Mouse (Mus musculus) left cerebral cortex, adult 8-10 months (tissue): ENCODE data around the gene Plpp2. TPM values are rescaled to one million over a fixed set of nuclear protein-coding genes. Genes with fewer than 3 reads are reported as not detected.

Experiments used
- DNase-seq, 2 experiments: peaks; one replicate each; pipeline ENCODE4 v3.0.0; 2022; ENCODE audit warnings: low spot score in 2 of 2
- total RNA-seq, 4 experiments: library from RNA; stranded (reverse); gene quantifications; 2 replicates each; pipeline ENCODE4 v1.2.4; 2022

The Plpp2 gene
- total RNA-seq: 1 to 10 TPM; 4.8 to 6.3 (median 6.1) TPM

DNA sequence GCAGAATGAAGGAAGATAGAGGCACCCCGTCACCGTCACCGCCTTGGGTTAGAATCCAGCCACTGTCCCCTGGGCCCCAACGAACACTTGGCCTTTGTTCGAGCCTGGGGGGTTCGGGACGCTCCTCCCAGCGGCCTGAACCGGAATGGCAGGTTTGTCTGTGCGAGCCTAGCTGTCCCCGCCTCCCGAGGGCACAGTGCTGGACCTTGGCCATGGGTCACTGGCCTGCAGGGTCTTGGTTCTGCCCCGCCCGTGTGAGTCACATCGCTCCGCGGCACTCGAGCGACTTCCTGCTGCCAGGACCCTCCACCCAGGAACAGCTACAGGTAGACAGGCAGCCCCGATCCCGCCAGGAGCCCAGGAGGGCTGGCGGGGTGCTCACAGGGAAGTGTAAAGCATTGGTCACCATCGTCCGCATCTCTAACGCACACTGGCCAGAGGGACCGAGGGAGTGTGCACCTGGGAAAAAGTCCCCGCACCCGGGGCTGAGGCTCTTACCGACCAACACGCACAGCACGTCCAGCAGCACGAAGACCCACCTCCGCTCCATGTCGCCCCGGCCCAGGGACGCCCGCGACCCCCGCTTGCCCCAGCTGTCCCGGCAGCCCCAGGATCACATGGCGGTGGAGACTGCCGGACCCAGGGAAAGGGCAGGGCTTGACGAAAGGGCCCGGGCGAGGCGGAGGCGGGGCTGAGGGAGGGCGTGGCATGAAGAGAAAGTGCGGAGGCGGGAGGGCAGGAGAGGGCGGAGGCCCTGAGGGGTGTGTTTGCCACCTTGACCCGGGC is at the start of gene Plpp2:
Plpp2 (minus strand) TSS at position 671 of the 786 bp plus-strand sequence.
- peak; percentile 28 to 33 for DNase-seq

DNA sequence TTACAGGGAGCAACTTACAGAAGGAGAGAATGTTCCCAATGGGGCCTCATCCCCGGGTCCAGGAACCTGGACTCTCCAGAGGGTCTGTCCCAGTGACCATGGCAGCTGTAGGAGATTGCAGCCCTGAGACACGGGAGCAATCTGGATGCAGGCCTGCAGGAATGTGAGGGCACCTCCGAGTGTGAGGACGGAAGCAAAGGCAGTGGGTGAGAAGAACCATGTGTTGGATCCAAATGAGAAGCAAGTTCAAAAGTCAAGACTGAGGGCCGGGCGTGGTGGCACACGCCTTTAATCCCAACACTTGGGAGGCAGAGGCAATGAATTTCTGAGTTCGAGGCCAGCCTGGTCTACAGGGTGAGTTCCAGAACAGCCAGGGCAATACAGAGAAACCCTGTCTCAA is 47.9 kb upstream of the Plpp2 start:
- DNase-seq: no peak

DNA sequence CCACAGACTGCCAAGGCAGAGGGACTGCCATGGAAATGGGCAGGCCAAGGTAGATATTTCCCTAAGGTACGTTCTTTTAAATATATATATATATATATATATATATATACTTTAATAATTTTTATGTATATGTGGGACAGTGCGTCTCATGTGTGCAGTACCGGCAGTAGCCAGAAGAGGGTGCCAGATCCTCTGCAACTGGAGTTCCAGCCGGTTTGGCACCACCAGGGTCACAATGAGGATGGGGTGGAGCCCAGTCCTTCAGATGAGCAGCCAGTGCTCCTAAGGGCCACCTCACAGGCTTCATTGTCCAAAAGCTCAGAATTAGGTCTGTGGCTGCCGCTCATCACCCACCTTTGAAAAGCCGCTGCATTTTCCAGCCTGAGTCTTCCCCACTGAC is 47.2 kb upstream of the Plpp2 start:
- peak in 1 of 2 experiments; percentile 21 for DNase-seq

DNA sequence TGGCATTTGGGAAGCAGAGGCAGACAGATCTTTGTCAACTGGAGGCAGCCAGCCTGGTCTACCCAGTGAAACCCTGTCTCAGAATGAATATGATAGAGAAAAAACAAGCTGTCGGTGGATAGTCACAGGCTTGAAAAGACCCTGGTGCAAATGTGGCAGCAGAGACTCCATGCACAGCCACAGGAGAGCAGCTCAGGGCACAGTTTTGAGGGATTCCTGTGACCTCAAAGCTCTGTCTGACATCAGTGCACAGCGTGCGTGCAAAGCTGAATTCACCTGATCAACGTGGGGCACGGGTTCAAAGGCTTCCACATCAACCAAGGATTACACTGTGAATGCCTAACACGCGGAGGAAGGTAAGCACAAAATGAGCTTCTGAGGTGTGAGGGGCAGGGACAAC is 46.8 kb upstream of the Plpp2 start:
- no peak for DNase-seq

DNA sequence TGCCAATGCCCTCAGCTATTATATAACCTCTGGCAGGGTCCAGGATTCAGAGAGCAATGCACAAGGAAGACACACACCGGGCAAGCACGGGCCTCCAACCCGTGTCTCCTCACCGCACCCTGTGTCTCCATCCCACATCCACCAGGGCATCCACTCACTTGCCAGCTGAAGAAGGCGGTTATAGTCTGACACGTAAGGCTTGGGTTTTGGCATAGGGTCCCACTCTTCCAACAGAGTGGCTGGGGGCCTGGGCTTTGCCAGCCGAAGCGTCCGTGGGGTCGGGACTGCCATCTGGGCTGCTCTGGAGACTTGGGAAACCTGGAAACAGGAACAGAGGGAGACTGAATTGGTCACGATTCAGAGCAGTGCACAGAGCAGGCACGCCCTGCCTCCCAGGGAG is 46.2 kb upstream of the Plpp2 start:
- DNase-seq: no peak

DNA sequence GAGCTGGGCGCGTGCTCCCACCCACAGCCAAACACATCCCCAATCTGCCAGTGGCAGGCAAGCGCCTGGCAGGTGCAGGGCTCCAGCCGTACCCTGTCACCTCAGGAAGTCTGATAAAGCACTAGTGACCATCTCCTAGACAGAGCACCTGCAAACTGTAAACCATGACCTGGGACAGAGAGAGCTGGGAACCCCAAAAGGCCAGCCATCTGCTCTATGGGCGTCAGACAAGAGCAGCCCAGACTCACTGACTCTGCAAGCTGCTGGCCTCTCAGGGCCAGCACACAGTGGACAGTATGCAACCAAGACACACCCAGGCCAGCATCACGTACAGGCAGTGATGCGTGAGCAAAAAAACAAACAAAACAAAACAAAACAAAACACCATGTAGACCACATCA is 45.3 kb upstream of the Plpp2 start:
- no peak for DNase-seq

DNA sequence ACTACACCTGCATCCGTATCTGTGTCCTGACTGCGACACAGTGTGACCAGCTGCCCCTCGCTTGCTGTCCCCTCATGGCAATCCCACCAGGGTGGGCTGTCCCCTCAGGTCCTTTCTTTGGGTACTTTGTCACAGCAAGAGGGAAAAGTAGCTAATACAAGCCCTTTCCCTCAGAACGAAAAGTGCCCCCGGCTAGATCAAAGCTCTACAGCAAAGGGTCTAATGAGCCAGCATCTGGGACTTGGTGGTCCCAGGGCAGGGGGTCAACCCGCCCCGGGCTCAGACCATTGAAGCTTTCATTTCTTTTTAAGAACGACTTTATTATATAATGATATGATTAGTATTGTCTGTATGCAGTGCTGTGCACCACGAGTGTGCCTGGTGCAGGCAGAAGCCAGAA is 44.7 kb upstream of the Plpp2 start:
- no peak for DNase-seq

DNA sequence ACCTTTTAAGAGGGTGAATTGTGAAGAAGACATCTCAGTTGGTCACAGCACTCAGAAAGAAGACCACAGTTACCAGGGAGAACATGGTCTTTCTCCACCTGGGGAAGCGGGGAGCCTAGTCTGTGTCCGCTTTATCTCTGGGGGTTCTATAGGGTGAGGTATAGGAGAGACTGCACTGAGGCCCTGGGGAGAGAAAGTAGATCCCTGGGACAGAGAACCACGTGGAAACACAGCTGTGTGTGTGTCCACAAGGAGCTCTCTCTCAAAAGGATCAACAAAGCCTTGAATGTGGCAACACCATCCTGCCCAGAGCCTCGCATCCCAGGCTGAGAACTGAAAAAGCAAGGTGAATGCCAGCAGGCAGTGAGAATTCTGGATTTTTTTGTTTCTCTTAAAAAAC is 43.8 kb upstream of the Plpp2 start:
- DNase-seq: no peak

DNA sequence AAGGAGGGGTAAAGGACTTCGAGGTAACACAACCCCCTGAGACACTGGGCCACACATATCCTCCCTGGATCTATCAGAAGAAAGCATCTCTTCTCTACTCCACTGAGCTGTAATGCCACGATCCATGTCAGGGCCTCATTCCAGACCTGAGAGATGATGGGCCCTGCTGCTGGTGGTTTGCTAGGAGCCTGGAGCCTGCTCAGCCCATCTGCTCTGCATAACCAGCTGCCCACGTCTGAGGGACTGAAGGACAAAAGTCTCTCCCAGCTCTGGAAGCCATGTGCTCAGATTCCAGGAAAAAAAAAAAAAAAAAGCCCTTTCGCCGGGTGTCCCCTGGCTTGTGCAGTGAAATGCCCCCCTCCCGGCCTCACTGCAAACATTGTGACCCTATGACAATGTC is 42.2 kb upstream of the Plpp2 start:
- DNase-seq: no peak

DNA sequence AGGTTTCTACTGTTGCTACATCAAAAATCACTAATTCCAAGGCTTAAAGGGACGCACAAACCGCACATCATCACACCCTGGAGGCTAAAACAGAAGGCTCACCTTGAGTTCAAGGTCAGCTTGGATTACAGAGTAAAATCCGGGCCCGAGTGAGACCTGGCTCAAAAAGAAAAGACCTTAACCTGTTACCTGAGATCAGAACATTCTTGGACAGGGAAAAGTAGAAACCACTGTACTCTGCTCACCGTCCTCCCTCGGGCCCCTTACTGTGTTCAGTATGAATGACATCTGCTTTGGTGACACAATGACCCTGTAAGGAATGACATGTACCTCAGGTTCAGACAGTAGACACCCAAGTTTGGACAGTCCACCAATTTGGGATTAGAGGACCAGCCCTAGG is 41.2 kb upstream of the Plpp2 start:
- DNase-seq: no peak

DNA sequence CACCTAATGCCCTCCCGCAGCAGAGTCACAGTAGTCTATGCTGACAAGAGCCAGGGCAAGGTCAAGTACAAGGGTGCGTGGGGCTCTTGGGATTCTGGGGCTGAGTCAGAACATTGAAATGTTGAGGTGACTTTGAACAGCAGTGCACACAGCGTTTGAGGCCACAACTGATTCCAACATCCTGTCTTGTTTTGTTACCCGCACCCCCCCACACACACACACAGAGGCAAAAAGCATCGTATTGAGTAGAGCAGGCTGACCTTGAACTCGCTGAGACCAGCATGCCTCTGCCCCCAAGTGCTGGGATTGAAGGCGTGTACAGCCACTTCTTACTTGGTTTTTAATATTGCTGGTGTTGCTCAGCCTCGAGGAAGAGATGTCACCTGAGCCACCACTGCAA is 40.8 kb upstream of the Plpp2 start:
- no peak for DNase-seq

DNA sequence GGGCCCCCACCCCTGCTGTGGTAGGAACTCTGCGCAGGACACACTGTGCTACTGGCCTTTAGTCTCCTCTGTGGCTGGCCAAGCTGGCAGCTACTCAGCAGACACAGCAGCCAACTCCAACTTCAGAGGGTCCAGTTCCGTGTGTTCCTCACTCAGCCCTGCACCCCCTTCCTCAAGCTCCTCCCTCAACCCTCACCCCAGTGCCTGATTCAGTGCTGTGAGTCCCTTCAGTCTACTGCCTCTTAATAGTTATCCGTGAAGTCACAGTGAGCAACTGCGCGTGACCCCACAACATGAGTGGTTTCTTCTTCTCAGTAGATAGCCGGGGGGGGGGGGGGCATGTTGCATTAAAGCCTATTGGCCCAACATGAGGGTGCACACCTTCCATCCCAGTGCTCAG is 40.0 kb upstream of the Plpp2 start:
- DNase-seq: no peak

DNA sequence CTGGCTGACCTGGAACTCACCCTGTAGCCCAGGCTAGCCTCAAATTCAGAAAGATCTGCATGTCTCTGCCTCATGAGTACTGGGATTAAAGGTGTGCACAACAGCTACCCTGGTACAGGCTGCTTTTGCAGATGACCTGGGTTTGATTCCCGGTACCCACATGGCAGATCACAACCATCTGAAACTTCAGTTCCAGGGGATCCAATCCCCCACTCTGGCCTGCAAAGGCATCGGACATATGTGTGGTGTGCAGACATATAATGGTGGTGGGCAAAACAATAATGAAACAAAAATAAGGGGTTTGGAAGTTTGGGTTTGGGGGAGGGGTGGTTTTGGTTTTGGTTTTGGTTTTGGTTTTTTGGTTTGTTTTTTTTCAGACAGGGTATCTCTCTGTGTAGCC is 37.7 kb upstream of the Plpp2 start:
- no peak for DNase-seq

DNA sequence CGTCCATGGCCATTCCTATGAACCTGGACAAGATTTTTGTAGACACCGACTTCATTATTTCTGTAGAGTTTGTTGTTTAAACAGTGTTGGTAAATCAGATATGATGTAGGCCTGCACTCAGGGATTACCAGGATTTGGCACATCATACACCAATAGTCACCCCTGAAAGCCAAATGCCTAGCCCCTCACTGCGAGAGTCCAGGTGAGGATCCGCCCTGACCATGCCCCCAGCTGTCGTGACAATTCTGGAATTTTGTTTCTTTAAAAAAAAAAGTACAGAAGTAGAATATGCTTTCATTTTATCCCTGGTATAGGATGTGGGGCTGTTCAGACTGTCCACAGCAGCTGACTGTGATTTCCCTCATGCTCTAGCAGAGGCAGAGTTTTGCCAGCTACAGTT is 36.3 kb upstream of the Plpp2 start:
- no peak for DNase-seq

DNA sequence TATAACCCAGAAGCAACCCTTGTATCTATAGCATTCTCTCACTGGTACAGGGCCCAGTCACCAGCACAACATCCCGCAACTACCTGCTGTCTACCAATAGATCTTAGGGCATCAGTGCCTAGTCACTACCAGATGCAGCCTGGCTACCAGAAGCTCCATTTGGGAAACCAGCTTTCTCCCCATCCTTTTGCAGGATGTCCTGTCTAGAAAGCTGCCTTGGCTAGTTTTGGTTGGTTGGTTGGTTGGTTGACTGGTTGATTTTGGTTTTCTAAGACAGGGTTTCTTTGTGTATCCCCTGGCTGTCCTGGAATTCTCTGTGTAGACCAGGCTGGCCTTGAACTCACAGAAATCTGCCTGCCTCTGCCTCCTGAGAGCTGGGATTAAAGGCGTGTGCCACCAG is 26.1 kb upstream of the Plpp2 start:
- DNase-seq: no peak

DNA sequence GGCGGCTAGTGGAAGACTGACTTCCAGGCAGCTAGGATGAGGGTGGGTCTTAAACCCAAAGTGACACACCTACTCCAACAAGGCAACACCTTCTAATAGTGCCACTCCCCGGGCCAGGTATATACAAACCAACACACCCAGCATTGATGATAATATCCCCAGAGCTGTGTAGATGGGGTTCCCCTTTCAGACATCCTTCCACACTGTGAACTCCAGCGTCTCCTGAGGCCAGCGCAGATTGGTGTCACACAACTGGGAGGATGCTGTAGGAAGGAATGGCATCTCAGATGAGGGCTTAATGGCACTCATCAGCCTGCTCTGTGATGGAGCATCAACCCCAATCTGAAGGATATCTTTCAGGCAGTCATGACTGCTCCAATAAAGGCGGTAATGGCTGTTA is 23.9 kb upstream of the Plpp2 start:
- DNase-seq: no peak

DNA sequence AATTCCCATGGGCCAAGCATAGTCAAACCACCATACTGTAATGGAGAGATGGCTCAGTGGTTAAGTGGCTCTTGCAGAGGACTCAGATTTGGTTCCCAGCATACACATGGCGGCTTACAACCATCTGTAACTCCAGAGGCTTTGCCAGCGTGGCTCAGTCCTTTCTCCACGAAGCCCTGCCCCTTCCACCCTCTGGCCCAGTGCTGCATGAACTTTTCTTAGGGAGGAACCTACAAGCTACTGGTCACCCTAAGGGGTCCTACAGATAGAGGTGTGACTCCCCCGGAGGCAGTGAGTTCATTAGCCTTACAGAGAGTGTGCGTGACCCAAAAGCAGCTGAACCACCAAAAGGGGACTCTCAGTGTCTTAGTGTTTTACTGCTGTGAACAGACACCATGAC is 23.4 kb upstream of the Plpp2 start:
- DNase-seq: no peak

DNA sequence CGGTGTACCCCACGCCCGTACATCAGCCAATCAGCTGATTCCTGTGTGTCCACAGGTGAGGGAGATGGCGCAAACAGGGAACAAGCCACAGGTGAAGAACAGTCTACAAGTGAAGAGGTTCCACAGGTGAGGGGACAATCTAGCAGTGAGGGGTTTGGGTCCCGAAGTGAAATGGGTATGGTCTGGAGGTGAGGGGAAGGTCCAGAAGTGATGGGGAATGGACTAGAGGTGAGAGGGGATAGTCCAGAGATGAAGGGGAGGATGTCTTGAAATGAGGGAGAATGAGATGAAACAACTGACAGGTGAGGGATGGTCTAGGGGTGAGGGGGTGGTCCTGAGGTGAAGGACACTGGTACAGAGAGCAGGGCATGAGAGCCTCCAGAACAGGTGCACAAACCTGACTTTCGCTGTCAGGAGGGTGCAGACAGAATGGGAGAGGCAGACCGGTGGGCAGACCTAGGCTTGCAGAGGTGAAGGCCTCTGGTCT is 21.7 kb upstream of the Plpp2 start:
- DNase-seq: no peak

DNA sequence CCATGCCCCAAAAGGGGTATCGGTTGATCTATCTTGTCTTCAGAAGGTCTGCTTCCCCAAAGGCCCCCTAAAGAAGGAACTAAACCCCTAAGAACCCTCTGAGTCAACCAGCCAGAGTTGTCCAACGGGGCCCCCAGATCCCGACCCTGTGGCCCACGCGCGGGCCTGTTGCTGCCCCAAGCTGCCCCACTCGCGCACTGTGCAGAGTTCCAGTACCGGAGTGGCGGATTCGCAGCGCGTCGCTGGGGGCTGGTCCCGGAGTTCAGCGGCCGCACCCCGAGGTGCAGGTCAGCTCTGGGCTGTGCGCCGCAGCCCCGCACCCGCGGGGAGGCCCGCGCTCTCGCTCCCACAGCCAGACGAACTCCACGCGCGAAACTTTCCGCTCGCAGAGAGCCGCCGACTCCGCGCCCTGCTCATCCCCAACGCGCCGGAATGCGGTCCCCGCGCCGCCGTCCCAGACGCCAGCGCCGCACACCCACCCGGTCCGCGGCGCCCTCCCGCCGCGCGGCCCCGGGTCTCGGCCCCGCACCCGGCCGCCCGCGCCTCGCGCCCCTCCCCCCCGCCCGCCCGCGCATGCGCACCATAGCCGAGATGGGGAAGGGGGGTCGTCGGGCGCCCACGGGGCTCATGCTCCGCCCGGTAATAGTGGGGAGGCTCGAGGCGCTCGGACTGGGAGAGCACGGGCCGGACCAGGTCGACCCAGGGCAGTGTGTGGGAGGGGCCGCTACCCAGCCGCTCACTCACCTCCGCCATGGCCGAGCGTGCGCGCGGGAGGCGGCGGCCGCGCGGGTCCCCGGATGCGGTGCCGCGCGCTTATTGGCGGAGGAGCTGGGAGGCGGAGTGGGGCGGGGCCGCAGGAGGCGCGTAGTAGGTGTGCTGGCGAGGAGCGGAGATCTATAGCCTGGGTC is 21.0 kb upstream of the Plpp2 start, which contains the start of gene Mier2:
Mier2 (minus strand) TSS at position 870 of the 908 bp plus-strand sequence.
- peak; percentile 71 to 84 for DNase-seq

DNA sequence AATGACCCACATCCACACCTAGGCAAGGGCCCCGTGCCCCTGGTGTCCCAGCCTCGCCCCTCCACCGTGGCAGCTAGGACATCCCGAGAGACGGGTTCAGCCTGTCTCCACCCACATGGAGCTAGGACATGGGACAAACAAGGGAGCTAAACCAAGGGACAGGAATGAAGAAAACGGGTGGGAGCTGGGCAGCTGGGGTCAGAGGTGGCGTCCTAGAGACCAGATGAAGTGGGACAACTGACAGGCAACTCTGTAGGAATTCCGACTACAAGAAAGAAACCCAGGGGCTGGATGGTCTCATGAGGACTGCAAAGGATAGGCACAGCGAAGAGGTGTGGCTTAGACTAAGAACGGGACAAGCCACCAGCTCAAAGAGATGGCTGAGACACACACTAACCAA is 20.1 kb upstream of the Plpp2 start:
- DNase-seq: no peak

DNA sequence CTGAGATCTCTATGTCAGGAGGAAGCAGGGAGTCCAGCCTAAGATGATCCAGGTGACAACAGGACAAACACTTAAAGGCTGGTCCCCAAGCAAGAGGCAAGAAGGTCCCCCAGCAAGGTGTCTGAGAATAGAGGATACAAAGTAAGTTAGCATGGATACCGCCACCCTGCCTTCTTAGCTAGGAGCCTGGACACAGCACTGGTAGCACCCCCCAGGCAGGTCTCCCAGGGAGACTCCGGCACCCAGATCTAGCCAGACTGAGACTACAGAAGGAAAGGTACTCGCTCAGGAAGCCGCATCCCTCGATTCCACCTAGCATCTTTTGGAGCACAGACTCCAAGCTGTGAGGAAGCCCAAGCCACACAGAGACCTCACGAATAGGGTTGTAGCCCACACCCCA is 19.6 kb upstream of the Plpp2 start:
- DNase-seq: no peak

DNA sequence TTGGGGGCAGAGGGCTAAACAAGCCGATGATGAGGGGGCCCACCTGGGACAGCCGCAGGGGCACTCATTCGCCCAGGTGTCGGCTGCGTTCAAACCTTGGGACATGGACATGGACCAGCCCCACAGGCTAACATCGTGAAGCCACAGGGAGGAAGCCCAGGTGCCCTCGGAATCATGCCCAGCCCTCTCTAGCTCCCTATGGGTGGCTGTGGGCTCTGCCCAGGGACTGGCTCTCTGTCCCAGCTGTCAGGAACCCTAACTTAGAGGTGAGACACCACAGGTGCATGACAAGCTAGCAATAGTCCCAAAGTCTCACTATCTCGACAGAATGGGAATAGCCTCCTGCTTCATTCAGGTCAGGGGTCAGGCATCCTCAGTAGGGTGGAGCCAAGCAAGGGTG is 18.9 kb upstream of the Plpp2 start:
- DNase-seq: no peak
